Mouse (Mus musculus): Measurements from ENCODE around the gene Ufm1. TPM values are rescaled to one million over a fixed set of nuclear protein-coding genes. Genes with fewer than 3 reads are reported as not detected.

Gene Ufm1
- polyA plus RNA-seq, 1 experiment from 2014 or later = 102 TPM

GRCm38 (mm10) chr3:53846206-53846928, 17.3 kb downstream of the Ufm1 start:
- no peaks in the 10 kb centered on the region for H3K9me3 ChIP-seq (replicated peaks)
- no peaks in the 10 kb centered on the region for H3K27me3 ChIP-seq
- H3K4me2 ChIP-seq (replicated peaks) = no peak overlapping the region
- 58% methylated on average over 7 of the region's 7 CpGs for WGBS
- no peak; the same call in 1 of the 2 replicates for ATAC-seq (ENCODE audit: insufficient number of reproducible peaks, low FRiP score, low TSS enrichment, low read depth)
- H3K27ac ChIP-seq (replicated peaks) = no peak overlapping the region
- H3K4me1 ChIP-seq = no peaks in the 10 kb centered on the region
- no peaks in the 10 kb centered on the region for H3K36me3 ChIP-seq
- no peak overlapping the region for H3K4me3 ChIP-seq (replicated peaks)
- no peak overlapping the region for H3K9ac ChIP-seq

- H3K27me3 ChIP-seq = no peaks in the 10 kb centered on the region
- no peak within 1 kb of the TSS for H3K9ac ChIP-seq
- H3K36me3 ChIP-seq = no peaks in the 10 kb centered on the region
- no peak within 1 kb of the TSS for H3K4me3 ChIP-seq (replicated peaks)
- no peak within 1 kb of the TSS for H3K4me2 ChIP-seq (replicated peaks)
- no peak for ATAC-seq (ENCODE audit: insufficient number of reproducible peaks, low FRiP score, low TSS enrichment, low read depth)
- WGBS = 77% methylated on average over 2 of the region's 2 CpGs
- H3K4me1 ChIP-seq = no peaks in the 10 kb centered on the region
- no peaks in the 10 kb centered on the region for H3K9me3 ChIP-seq (replicated peaks)
- no peak within 1 kb of the TSS for H3K27ac ChIP-seq (replicated peaks)
These were observed 18.8 kb downstream of the Ufm1 start, which contains the start of gene Gm10985 for GRCm38 (mm10) chr3:53844786-53845185. Gene Gm10985 (plus strand): TSS chr3:53845086.

DNA sequence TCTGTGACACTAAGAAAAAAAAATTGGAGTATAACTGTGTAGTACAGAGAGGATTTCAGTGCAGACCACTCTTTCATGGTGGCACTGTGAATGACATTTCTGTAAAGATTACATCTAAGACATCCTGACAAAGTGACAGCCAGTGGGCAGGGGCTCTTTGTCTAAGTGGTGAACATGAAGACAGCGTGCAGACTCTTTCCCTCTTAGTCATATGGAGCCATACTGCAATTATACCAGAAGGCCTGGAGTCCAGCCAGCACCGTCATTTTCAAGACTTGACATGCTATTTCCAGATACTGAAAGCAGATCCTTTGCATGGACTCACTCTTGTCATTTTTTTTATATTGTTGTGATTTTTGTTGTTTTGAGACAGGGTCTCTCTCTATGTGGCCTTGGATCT, 29.4 kb downstream of the Ufm1 start:
- Histone ChIP-seq H3K36me3 (no peaks in the 10 kb centered on the region), H3K4me2 (replicated peaks) (no peak overlapping the region), H3K9me3 (replicated peaks) (no peaks in the 10 kb centered on the region), H3K27me3 (no peaks in the 10 kb centered on the region), H3K4me1 (no peaks in the 10 kb centered on the region), H3K4me3 (replicated peaks) (no peak overlapping the region), H3K9ac (no peak overlapping the region), H3K27ac (replicated peaks) (no peak overlapping the region)
- WGBS = 44% methylated on average over 2 of the region's 2 CpGs
- no peak for ATAC-seq (ENCODE audit: insufficient number of reproducible peaks, low FRiP score, low TSS enrichment, low read depth)

GRCm38 (mm10) chr3:53813421-53813977, 50.1 kb downstream of the Ufm1 start:
- H3K36me3 ChIP-seq = no peaks in the 10 kb centered on the region
- H3K27me3 ChIP-seq = no peaks in the 10 kb centered on the region
- 75% methylated on average over 7 of the region's 7 CpGs for whole genome bisulfite sequencing
- H3K27ac ChIP-seq (replicated peaks) = no peak overlapping the region
- H3K9ac ChIP-seq = no peak overlapping the region
- H3K9me3 ChIP-seq (replicated peaks) = no peaks in the 10 kb centered on the region
- H3K4me1 ChIP-seq = no peaks in the 10 kb centered on the region
- no peak overlapping the region for H3K4me2 ChIP-seq (replicated peaks)
- ATAC-seq (ENCODE audit: insufficient number of reproducible peaks, low FRiP score, low TSS enrichment, low read depth) = no peak
- no peak overlapping the region for H3K4me3 ChIP-seq (replicated peaks)

Other genes with a start within 250 kb of the Ufm1 start
- gene Frem2, start 206.5 kb downstream of the Ufm1 start, polyA plus RNA-seq (2015; fragmentation: Nextera tagmentation; extraction: Ambion mirVana) = 5.8 and 7.1 TPM in 2 replicates
- not detected in 2 replicates for gene Gm10985, start 18.7 kb downstream of the Ufm1 start, polyA plus RNA-seq (2015; fragmentation: Nextera tagmentation; extraction: Ambion mirVana)

Measured in embryonic facial prominence, embryonic 15.5 days (tissue).